Mouse (Mus musculus) liver, embryonic 14 days (tissue): ENCODE results near the gene Arpc4. TPM values are rescaled to one million over a fixed set of nuclear protein-coding genes. Genes with fewer than 3 reads are reported as not detected.

Source experiments
- polyA plus RNA-seq: library from polyadenylated mRNA; depleted of rRNA; stranded (reverse); fragments of >200 nt; gene quantifications from 2 replicates; pipeline ENCODE4 v1.2.3, GENCODE M21; 2012; rRNA removed

Gene Arpc4
- polyA plus RNA-seq: 39.9 and 50.0 TPM in 2 replicates

DNA sequence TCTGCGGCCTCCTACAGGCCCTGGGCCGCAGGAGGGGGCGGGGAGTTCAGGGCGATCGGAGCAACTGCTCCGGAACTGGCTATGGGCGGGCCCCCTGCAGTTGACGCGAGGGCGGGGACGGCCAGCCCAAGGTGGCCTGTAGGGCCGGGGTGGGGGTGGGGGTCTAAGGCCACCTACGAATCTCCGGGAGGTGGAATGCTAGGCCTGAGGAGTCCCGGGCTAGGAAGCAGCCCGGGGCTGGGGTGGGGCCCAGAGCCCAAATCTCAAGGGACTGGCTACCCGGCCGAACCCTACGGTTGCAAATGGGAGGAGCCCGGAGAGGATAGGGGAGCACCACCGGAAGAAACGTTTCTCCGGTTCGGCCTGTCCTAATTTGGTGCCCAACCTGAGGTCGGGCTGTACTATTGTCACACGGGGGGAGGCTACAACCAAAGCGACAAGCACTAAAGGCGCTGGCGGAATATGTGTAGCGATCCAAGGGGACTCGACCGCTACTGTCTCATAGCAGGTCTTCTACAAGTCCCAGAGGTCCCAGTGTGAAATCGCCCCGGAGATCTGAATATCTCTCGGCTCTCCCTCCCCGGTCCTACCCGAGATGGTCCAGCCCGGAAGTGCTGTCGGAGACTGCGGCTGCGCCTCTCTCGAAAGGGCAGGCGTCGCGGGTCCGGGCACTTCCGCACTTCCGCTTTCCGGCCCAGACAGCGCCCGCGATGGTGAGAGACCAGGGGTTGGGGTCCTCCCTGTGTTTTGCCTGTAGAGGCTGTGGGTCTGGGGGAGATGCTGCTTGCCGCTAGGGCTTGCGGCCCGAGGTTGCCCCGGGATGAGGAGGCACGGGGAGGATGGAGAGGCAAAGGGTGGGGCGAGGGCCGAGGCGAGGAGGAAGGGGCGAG is at the start of gene Arpc4, which contains the start of gene Tada3:
Gene Arpc4 (plus strand): TSS at position 620 of the 890 bp plus-strand sequence.
Gene Tada3 (minus strand): TSS at position 388 of the 890 bp plus-strand sequence.

DNA sequence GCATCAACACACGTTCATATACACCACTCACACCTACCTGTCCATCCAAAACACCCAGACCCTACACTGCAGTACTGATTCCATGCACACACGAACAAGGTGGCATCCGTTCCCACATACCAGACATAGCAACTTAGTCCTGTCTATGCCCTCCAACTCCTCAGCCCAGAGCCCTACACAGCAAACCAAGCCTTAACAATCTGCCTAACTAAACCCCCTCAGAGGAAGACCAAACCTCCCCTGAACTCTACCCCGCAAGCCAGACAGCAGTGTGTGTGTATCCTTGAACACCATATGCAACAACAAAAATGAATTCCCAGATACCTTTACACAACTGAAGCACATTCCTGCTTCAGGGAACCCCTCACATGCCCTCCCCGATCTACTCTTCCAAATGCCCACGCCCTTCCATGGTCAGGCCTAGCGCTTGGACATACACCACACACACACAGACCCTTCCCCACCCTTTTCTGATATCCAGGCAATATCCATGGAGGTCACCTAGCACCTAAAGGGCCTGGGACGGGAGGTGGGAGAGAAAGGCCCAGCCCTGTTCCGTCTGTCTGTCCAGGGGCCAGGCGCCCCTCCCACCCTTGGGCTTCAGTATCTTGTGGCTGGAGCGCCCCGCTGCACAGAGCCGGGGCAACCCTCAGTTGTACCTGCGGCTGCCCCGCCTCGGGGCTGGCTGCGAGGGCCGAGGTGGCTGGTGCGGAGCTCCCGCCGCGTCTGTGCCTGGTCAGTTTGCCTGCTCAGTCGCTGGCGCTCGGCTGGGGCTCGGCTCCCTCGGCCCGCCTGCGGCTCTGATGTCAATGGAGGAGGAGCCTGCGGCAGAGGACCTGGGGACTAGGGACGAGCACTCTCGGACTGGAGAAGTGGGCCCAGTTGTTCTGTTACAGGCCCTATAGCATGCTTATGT is 34.5 kb upstream of the Arpc4 start, which contains the start of gene Camk1:
Gene Camk1 (minus strand): TSS at position 808 of the 916 bp plus-strand sequence.

DNA sequence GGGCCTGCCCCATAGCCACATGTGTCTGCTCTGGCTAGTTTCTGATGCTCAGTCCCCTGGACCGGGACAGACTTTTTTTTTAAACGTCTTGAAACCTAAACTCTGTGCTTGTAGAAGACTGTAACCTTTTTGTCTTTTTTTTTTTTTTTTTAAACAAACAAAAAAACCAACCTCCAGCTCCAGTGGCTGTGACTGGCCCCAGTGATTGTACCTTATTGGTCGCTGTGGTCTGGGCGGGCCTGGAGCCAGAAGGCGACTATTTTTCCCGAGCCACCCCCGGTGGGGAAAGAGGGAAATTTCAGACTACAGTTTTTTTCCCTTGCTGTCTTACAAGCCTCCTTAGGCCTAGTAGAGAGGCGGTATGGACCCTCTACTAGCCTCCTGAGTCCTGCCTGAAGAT is 11.0 kb downstream of the Arpc4 start, which contains the start of gene Ttll3:
Gene Ttll3 (plus strand): TSS at position 301 of the 400 bp plus-strand sequence.

DNA sequence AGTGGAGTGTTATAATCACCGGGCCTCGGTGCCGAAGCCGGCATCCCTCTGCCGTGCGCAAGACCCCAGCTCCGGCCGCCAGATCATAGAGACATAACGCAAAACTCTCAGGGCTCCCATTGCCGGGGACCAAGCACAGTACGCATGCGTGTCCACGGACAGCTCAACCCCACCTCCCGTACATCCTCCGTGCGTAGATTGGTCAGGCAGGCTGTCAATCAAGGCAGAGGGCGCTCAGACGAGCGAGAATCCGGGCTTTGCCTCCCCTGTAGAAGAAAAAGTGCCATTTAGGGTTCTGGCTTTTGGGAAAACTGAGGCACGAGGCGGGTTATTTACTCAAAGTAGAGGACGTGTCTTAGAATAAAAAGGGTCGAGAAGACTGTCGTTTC is 41.3 kb downstream of the Arpc4 start, which contains the start of gene Rpusd3:
Gene Rpusd3 (minus strand): TSS at position 142 of the 389 bp plus-strand sequence.

DNA sequence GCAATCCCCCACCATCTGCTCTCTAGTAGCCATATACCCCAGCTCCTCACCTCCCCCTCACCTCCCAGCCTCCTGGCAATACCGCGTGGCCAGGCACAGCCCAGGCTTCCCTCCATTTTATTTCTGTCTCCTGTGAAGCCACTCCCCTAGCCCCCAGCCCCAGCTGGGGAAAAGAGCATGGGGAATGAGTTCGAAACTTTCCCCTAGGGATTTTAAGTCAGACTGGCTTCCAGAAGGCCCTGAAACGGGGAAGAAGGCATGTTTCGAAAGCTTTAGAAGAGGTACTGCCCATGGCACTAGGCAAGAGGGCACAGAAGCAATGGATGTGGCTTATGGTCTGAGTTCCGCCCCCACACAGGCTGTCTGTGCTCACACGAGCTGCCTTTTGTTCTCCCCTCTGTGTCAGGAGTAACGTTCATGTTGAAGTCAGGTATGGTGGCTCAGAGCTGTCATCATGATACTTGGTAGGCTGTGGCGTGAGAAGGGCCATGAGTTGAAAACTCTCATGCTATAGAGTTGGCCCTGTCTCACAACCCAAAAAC is 57.8 kb downstream of the Arpc4 start, which contains the start of gene Cidec:
Gene Cidec (minus strand): TSS at position 97 of the 542 bp plus-strand sequence.

Other genes starting within 250 kb of the Arpc4 start
- gene Lhfpl4, start 182.7 kb upstream of the Arpc4 start, polyA plus RNA-seq: 0.02 TPM in 2 replicates
- 10.2 and 11.7 TPM in 2 replicates for gene Mtmr14, start 140.3 kb upstream of the Arpc4 start, polyA plus RNA-seq
- 0.01 and 0.02 TPM in 2 replicates for gene Cpne9, start 95.8 kb upstream of the Arpc4 start, polyA plus RNA-seq
- 10.3 and 12.5 TPM in 2 replicates for gene Brpf1, start 71.0 kb upstream of the Arpc4 start, polyA plus RNA-seq
- gene Ogg1, start 51.1 kb upstream of the Arpc4 start, polyA plus RNA-seq: 7.3 and 8.2 TPM in 2 replicates
- 8.9 and 9.5 TPM in 2 replicates for gene Camk1, start 34.1 kb upstream of the Arpc4 start, polyA plus RNA-seq
- gene Tada3, start 232 bp upstream of the Arpc4 start, polyA plus RNA-seq: 14.0 and 15.7 TPM in 2 replicates
- 1.7 and 2.2 TPM in 2 replicates for gene Ttll3, start 11.1 kb downstream of the Arpc4 start, polyA plus RNA-seq
- gene Rpusd3, start 41.2 kb downstream of the Arpc4 start, polyA plus RNA-seq: 10.2 and 11.6 TPM in 2 replicates
- 0.02 TPM in 1 of 2 replicates, not detected in the other for gene Cidec, start 57.6 kb downstream of the Arpc4 start, polyA plus RNA-seq
- 21.3 and 24.6 TPM in 2 replicates for gene Jagn1, start 64.5 kb downstream of the Arpc4 start, polyA plus RNA-seq
- 0.08 and 0.14 TPM in 2 replicates for gene Il17re, start 80.4 kb downstream of the Arpc4 start, polyA plus RNA-seq
- gene Il17rc, start 93.3 kb downstream of the Arpc4 start, polyA plus RNA-seq: 3.1 and 3.4 TPM in 2 replicates
- 2.8 and 3.3 TPM in 2 replicates for gene Creld1, start 105.2 kb downstream of the Arpc4 start, polyA plus RNA-seq
- gene Prrt3, start 123.8 kb downstream of the Arpc4 start, polyA plus RNA-seq: 0.01 TPM in 1 of 2 replicates, not detected in the other
- gene Emc3, start 153.5 kb downstream of the Arpc4 start, polyA plus RNA-seq: 19.8 and 23.1 TPM in 2 replicates
- 7.8 and 9.5 TPM in 2 replicates for gene Fancd2, start 153.6 kb downstream of the Arpc4 start, polyA plus RNA-seq
- not detected in 2 replicates for gene Fancd2os, start 222.6 kb downstream of the Arpc4 start, polyA plus RNA-seq
- 67.4 and 76.9 TPM in 2 replicates for gene Brk1, start 226.7 kb downstream of the Arpc4 start, polyA plus RNA-seq
- gene Vhl, start 245.8 kb downstream of the Arpc4 start, polyA plus RNA-seq: 3.8 and 4.0 TPM in 2 replicates